Mouse (Mus musculus): ENCODE results near the gene Hnrnpa0. TPM values are rescaled to one million over a fixed set of nuclear protein-coding genes. Genes with fewer than 3 reads are reported as not detected.

Hnrnpa0 gene
- total RNA-seq, 4 experiments from 2014 or later: 55.0 to 65.7 (median 60.4) TPM

GRCm38 (mm10) chr13:58126862-58127765 lies 1.2 kb downstream of the Hnrnpa0 start:
- DNase-seq (ENCODE audit: low spot score): no peak

GRCm38 (mm10) chr13:58126126-58126525 lies 2.2 kb downstream of the Hnrnpa0 start:
- DNase-seq (ENCODE audit: low spot score): peak; percentile 60

GRCm38 (mm10) chr13:58124989-58125388 lies 3.4 kb downstream of the Hnrnpa0 start:
- no peak for DNase-seq (ENCODE audit: low spot score)

- no peak for DNase-seq (ENCODE audit: low spot score)
Observed at GRCm38 (mm10) chr13:58124278-58124677, 4.1 kb downstream of the Hnrnpa0 start.

GRCm38 (mm10) chr13:58123381-58123780 lies 5.0 kb downstream of the Hnrnpa0 start:
- no peak for DNase-seq (ENCODE audit: low spot score)

GRCm38 (mm10) chr13:58122786-58123297 lies 5.5 kb downstream of the Hnrnpa0 start:
- no peak for DNase-seq (ENCODE audit: low spot score)

GRCm38 (mm10) chr13:58117318-58118017 lies 10.9 kb downstream of the Hnrnpa0 start:
- peak; percentile 57 for DNase-seq (ENCODE audit: low spot score)

- no peak for DNase-seq (ENCODE audit: low spot score)
Observed at GRCm38 (mm10) chr13:58116801-58117200, 11.6 kb downstream of the Hnrnpa0 start.

- DNase-seq (ENCODE audit: low spot score): peak; percentile 55
Observed at GRCm38 (mm10) chr13:58115227-58115626, 13.1 kb downstream of the Hnrnpa0 start.

GRCm38 (mm10) chr13:58113061-58113900 lies 15.1 kb downstream of the Hnrnpa0 start, which contains the start of gene Klhl3:
Gene Klhl3, minus strand, starts transcription at chr13:58113592.
- no peak for DNase-seq (ENCODE audit: low spot score)

- DNase-seq (ENCODE audit: low spot score): no peak
Observed at GRCm38 (mm10) chr13:58112601-58113041, 15.7 kb downstream of the Hnrnpa0 start.

- DNase-seq (ENCODE audit: low spot score): no peak
Observed at GRCm38 (mm10) chr13:58112191-58112590, 16.2 kb downstream of the Hnrnpa0 start.

GRCm38 (mm10) chr13:58111306-58111705 lies 17.1 kb downstream of the Hnrnpa0 start:
- no peak for DNase-seq (ENCODE audit: low spot score)

GRCm38 (mm10) chr13:58090643-58091042 lies 37.7 kb downstream of the Hnrnpa0 start:
- DNase-seq (ENCODE audit: low spot score): no peak

- DNase-seq (ENCODE audit: low spot score): no peak
Observed at GRCm38 (mm10) chr13:58084396-58084795, 44.0 kb downstream of the Hnrnpa0 start.

GRCm38 (mm10) chr13:58083521-58083920 lies 44.8 kb downstream of the Hnrnpa0 start:
- DNase-seq (ENCODE audit: low spot score): no peak

- DNase-seq (ENCODE audit: low spot score): no peak
Observed at GRCm38 (mm10) chr13:58083048-58083447, 45.3 kb downstream of the Hnrnpa0 start.

- no peak for DNase-seq (ENCODE audit: low spot score)
Observed at GRCm38 (mm10) chr13:58078361-58078760, 50.0 kb downstream of the Hnrnpa0 start.

Data from heart, adult 8-10 months (tissue).